Mouse (Mus musculus): ENCODE data around the gene 4930596D02Rik.

The 4930596D02Rik gene

GRCm38 (mm10) chr14:35811878-35812277 is at the start of gene 4930596D02Rik:
Gene 4930596D02Rik, minus strand, starts transcription at chr14:35811978.
- DNase-seq, result no peak

- no peak for DNase-seq
Measured at GRCm38 (mm10) chr14:35853254-35853653, 41.5 kb upstream of the 4930596D02Rik start.

- no peak for DNase-seq
Measured at GRCm38 (mm10) chr14:35845271-35845670, 33.5 kb upstream of the 4930596D02Rik start.

GRCm38 (mm10) chr14:35842111-35842721 is 30.4 kb upstream of the 4930596D02Rik start:
- no peak for DNase-seq

GRCm38 (mm10) chr14:35792656-35793213 is 19.0 kb downstream of the 4930596D02Rik start:
- no peak for DNase-seq

GRCm38 (mm10) chr14:35780033-35780432 is 31.7 kb downstream of the 4930596D02Rik start:
- DNase-seq, result no peak

- no peak for DNase-seq
Measured at GRCm38 (mm10) chr14:35773306-35773705, 38.5 kb downstream of the 4930596D02Rik start.

All from heart, adult 11 months (tissue).